Mouse (Mus musculus): ENCODE measurements around the gene Asap3.

GRCm38 (mm10) chr4:136202509-136202908, 3.7 kb upstream of the Asap3 start:
- TF ChIP-seq MAFK (IDR thresholded peaks at IDR 0.05; ENCODE audit: insufficient read depth, low read depth, low read length) (no peak), CHD2 (IDR thresholded peaks at IDR 0.05; ENCODE audit: low read depth, low read length) (no peak), ZNF384 (IDR thresholded peaks at IDR 0.05; ENCODE audit: low read depth, low read length) (no peak), HCFC1 (IDR thresholded peaks at IDR 0.05; ENCODE audit: borderline replicate concordance, insufficient read depth, low read length) (no peak)
